Mouse (Mus musculus): ENCODE measurements around the gene Zfp692. TPM values are rescaled to one million over a fixed set of nuclear protein-coding genes. Genes with fewer than 3 reads are reported as not detected.
"Not testable (repeated sequence)": the region's sequence is repeated elsewhere in the genome, so short reads cannot be mapped to it uniquely, and the experiment has no call there.

The Zfp692 gene
- polyA plus RNA-seq, 1 experiment from 2014 or later = 15.2 TPM

DNA sequence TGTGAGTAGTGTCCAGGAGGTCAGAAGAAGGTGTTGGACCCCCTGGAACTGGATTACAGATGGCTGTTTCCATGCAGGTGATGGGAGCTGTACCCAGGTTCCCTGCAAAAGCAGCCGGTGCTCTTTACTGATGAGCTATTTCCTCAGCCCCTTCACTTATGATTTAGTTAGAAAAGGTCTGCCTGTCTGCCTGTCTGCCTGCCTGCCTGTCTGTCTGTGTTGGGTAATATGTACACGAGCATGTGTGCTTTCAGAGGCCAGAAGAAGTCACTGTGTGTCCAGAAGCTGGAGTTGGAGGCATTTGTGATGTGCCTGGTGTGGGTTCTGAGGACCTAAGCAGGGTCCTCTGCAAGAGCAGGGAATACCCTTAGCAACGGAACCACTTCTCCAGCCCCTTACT, 46.8 kb downstream of the Zfp692 start:
- ATAC-seq (ENCODE audit: insufficient read depth) (no peak), DNase-seq (no peak)
- Histone ChIP-seq H3K9ac (no peak overlapping the region), H3K4me2 (no peak overlapping the region), H3K4me1 (ENCODE audit: insufficient read depth) (no peaks in the 10 kb centered on the region), H3K36me3 (ENCODE audit: insufficient read depth) (no peaks in the 10 kb centered on the region), H3K9me3 (ENCODE audit: low read depth, low read length) (no peaks in the 10 kb centered on the region), H3K27ac (ENCODE audit: low read depth) (no peak overlapping the region), H3K4me3 (ENCODE audit: low read depth, low read length) (no peak overlapping the region), H3K27me3 (ENCODE audit: insufficient read depth, low read length) (no peaks in the 10 kb centered on the region)
- TF ChIP-seq CTCF (IDR thresholded peaks at IDR 0.05; ENCODE audit: low read depth) = no peak
- WGBS = 40% methylated on average over 3 of the region's 3 CpGs

DNA sequence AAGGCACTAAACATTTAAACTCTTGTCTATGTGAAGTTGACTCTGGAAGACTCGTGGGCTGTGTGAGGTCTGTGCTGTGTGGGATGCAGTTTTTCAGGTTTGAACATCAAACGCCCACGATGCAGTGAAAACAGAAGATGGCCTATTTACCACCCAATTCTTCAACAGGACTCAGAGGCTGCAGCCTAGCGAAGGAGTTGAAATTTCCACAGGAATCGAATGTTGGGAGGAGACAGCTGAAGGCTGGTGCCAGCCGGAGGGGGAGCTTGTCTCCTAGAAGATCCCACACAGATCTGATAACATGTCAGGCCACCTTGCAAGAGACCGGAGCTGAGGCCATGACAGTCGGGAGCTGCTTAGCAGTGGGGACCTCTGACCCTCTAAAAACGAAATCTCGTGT, 47.6 kb downstream of the Zfp692 start:
- H3K4me3 ChIP-seq (ENCODE audit: low read depth, low read length) = no peak overlapping the region
- no peaks in the 10 kb centered on the region for H3K9me3 ChIP-seq (ENCODE audit: low read depth, low read length)
- no peaks in the 10 kb centered on the region for H3K36me3 ChIP-seq (ENCODE audit: insufficient read depth)
- H3K4me1 ChIP-seq (ENCODE audit: insufficient read depth) = no peaks in the 10 kb centered on the region
- no peak overlapping the region for H3K4me2 ChIP-seq
- no peaks in the 10 kb centered on the region for H3K27me3 ChIP-seq (ENCODE audit: insufficient read depth, low read length)
- ATAC-seq (ENCODE audit: insufficient read depth) = no peak
- no peak overlapping the region for H3K9ac ChIP-seq
- TF ChIP-seq CTCF (IDR thresholded peaks at IDR 0.05; ENCODE audit: low read depth) = no peak
- DNase-seq = no peak
- no peak overlapping the region for H3K27ac ChIP-seq (ENCODE audit: low read depth)
- 34% methylated on average over 10 of the region's 10 CpGs for WGBS

DNA sequence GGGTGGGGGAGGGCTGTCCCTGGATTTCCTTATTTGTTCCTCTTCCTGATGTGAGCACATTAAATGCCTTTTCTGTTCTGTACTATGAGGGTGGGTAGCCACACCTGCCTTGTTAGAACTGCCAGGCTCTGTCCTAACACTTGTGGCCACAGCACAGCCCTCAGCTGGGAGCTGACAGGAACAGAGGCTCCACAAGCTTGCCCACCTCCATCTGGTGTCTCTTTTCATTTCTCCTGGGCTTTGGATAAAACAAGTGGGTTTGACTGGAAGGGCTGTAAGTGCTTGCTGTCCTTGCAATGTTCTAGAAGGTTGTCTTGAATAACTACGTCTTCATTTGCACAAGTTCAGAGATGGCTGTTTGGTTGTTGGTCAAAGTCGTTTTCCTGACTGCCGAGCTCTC, 48.1 kb downstream of the Zfp692 start:
- no peak overlapping the region for H3K27ac ChIP-seq (ENCODE audit: low read depth)
- no peak for DNase-seq
- no peak for ATAC-seq (ENCODE audit: insufficient read depth)

DNA sequence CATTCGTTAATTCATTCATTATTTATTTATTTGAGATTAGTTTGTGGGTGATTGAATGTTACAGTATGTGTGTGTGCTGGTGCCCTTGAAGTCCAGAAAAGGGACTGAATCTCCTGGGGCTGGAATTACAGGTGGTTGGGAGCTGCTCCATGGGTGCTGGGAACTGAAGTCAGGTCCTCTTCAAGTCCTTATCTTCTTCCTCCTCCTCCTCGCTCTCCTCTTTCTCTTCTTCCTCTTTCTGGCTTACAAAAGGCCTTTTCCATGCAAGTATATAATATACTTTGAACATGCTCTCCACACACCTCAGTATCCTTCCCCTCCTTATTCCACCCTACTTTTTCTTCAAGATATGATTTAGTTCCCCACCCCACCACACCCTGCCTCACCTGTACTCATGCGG, 50.2 kb downstream of the Zfp692 start:
- Histone ChIP-seq H3K4me3 (ENCODE audit: low read depth, low read length) (no peak overlapping the region), H3K27ac (ENCODE audit: low read depth) (no peak overlapping the region), H3K9ac (no peak overlapping the region), H3K27me3 (ENCODE audit: insufficient read depth, low read length) (no peaks in the 10 kb centered on the region), H3K4me2 (no peak overlapping the region), H3K9me3 (ENCODE audit: low read depth, low read length) (no peaks in the 10 kb centered on the region), H3K36me3 (ENCODE audit: insufficient read depth) (no peaks in the 10 kb centered on the region), H3K4me1 (ENCODE audit: insufficient read depth) (no peaks in the 10 kb centered on the region)
- ATAC-seq (ENCODE audit: insufficient read depth) (no peak), DNase-seq (no peak)
- WGBS = 88% methylated on average over 3 of the region's 3 CpGs
- no peak for TF ChIP-seq CTCF (IDR thresholded peaks at IDR 0.05; ENCODE audit: low read depth)

More for the DNA sequence above, 48.1 kb downstream of the Zfp692 start:
- Histone ChIP-seq H3K4me1 (ENCODE audit: insufficient read depth) (no peaks in the 10 kb centered on the region), H3K4me2 (no peak overlapping the region), H3K27me3 (ENCODE audit: insufficient read depth, low read length) (no peaks in the 10 kb centered on the region), H3K9ac (no peak overlapping the region), H3K9me3 (ENCODE audit: low read depth, low read length) (no peaks in the 10 kb centered on the region), H3K36me3 (ENCODE audit: insufficient read depth) (no peaks in the 10 kb centered on the region), H3K4me3 (ENCODE audit: low read depth, low read length) (no peak overlapping the region)
- 64% methylated on average over 3 of the region's 3 CpGs for WGBS
- TF ChIP-seq CTCF (IDR thresholded peaks at IDR 0.05; ENCODE audit: low read depth) = no peak

DNA sequence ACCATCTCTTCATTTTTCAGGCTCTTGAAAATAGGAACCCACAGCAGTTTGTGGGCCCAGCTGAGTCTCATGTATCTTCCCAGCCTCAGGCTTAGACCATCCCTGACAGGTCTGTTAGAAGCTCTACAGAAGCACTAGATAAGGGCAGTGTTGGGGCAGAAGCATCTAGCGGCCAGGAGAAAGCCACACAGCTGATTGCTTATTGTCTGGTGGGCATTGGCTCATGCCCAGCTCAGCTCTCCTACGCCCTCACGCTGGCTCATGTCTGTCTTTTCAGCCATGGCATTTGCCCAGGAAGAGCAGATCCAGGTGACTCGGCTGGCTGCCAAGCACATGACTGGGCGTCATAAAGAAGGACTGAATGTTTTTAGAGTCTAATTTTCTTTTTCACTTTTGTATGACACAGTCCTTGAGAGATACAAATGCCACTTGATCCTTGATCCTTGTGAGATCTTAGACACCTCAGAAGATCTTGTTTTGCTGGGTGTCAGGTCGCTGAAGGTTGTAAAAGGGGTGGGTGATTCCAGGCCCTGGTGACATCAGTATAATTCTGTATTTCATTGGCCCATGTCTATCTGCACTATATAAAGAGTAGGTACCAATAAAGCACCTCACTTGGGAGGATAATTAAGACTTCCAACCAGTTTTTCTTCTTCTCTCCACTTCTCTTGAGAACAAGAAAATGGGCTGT, 51.1 kb downstream of the Zfp692 start:
- no peak for ATAC-seq (ENCODE audit: insufficient read depth)
- 75% methylated on average over 6 of the region's 6 CpGs for WGBS
- no peak for TF ChIP-seq CTCF (IDR thresholded peaks at IDR 0.05; ENCODE audit: low read depth)

DNA sequence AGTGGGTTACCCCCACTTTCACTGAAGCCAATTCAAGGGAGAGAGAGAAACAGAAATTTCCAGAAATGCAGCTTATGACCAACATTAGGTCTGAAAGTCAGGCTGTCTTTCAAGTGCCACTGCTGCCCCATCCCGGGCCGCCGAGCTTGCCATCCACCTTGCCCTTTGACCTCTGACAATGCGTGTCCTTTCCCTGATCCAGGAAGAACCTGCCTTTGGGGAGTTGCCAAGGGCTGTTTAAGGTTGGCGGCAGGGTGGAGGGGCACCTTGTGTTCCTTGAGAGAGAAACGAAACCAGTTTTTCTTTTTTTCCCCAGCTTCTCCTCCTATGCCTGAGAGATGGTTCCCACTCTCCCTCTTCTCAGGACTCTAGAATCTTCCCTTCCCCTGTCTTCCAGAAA, 55.7 kb downstream of the Zfp692 start:
- not testable (repeated sequence) for H3K27me3 ChIP-seq (ENCODE audit: insufficient read depth, low read length); H3K9me3 ChIP-seq (ENCODE audit: low read depth, low read length)
- WGBS = no CpG with 5 or more reads among the region's 6 CpGs

More for the DNA sequence above, 51.1 kb downstream of the Zfp692 start:
- no peak overlapping the region for H3K4me3 ChIP-seq (ENCODE audit: low read depth, low read length)
- H3K27ac ChIP-seq (ENCODE audit: low read depth) = no peak overlapping the region
- no peaks in the 10 kb centered on the region for H3K4me1 ChIP-seq (ENCODE audit: insufficient read depth)
- H3K9ac ChIP-seq = no peak overlapping the region
- H3K36me3 ChIP-seq (ENCODE audit: insufficient read depth) = no peaks in the 10 kb centered on the region
- no peaks in the 10 kb centered on the region for H3K9me3 ChIP-seq (ENCODE audit: low read depth, low read length)
- H3K4me2 ChIP-seq = no peak overlapping the region
- no peaks in the 10 kb centered on the region for H3K27me3 ChIP-seq (ENCODE audit: insufficient read depth, low read length)
- no peak for DNase-seq

More for the DNA sequence above, 55.7 kb downstream of the Zfp692 start:
- H3K9ac ChIP-seq; H3K27ac ChIP-seq (ENCODE audit: low read depth); ATAC-seq (ENCODE audit: insufficient read depth); DNase-seq; H3K4me1 ChIP-seq (ENCODE audit: insufficient read depth); H3K36me3 ChIP-seq (ENCODE audit: insufficient read depth); H3K4me3 ChIP-seq (ENCODE audit: low read depth, low read length); H3K4me2 ChIP-seq: not testable (repeated sequence)

Other genes with a start within 250 kb of the Zfp692 start
- gene Gm12248, start 213.9 kb upstream of the Zfp692 start, polyA plus RNA-seq (2014; fragmentation: Nextera tagmentation; extraction: Ambion mirVana) = not detected in 2 replicates
- gene Cnot8, start 202.9 kb upstream of the Zfp692 start, polyA plus RNA-seq (2014; fragmentation: Nextera tagmentation; extraction: Ambion mirVana) = 82.3 and 86.8 TPM in 2 replicates
- 26.9 and 27.6 TPM in 2 replicates for gene Gemin5, start 138.5 kb upstream of the Zfp692 start, polyA plus RNA-seq (2014; fragmentation: Nextera tagmentation; extraction: Ambion mirVana)
- 115 and 128 TPM in 2 replicates for gene Mrpl22, start 135.4 kb upstream of the Zfp692 start, polyA plus RNA-seq (2014; fragmentation: Nextera tagmentation; extraction: Ambion mirVana)
- 3.7 and 4.3 TPM in 2 replicates for gene Igtp, start 107.5 kb upstream of the Zfp692 start, polyA plus RNA-seq (2014; fragmentation: Nextera tagmentation; extraction: Ambion mirVana)
- 1.8 and 1.9 TPM in 2 replicates for gene Irgm2, start 107.5 kb upstream of the Zfp692 start, polyA plus RNA-seq (2014; fragmentation: Nextera tagmentation; extraction: Ambion mirVana)
- gene 4930438A08Rik, start 32.3 kb upstream of the Zfp692 start, polyA plus RNA-seq (2014; fragmentation: Nextera tagmentation; extraction: Ambion mirVana) = not detected in 2 replicates
- 31.3 and 39.1 TPM in 2 replicates for gene Zfp672, start 23.3 kb downstream of the Zfp692 start, polyA plus RNA-seq (2014; fragmentation: Nextera tagmentation; extraction: Ambion mirVana)
- gene Sh3bp5l, start 23.7 kb downstream of the Zfp692 start, polyA plus RNA-seq (2014; fragmentation: Nextera tagmentation; extraction: Ambion mirVana) = 26.3 and 26.4 TPM in 2 replicates
- gene Lypd8, start 72.0 kb downstream of the Zfp692 start, polyA plus RNA-seq (2014; fragmentation: Nextera tagmentation; extraction: Ambion mirVana) = not detected in 2 replicates
- not detected in 2 replicates for gene 1810065E05Rik, start 114.0 kb downstream of the Zfp692 start, polyA plus RNA-seq (2014; fragmentation: Nextera tagmentation; extraction: Ambion mirVana)
- gene Gm12253, start 125.5 kb downstream of the Zfp692 start, polyA plus RNA-seq (2014; fragmentation: Nextera tagmentation; extraction: Ambion mirVana) = not detected in 2 replicates
- gene Lypd9, start 145.9 kb downstream of the Zfp692 start, polyA plus RNA-seq (2014; fragmentation: Nextera tagmentation; extraction: Ambion mirVana) = not detected in 2 replicates
- not detected in 2 replicates for gene Olfr30, start 155.2 kb downstream of the Zfp692 start, polyA plus RNA-seq (2014; fragmentation: Nextera tagmentation; extraction: Ambion mirVana)
- not detected in 2 replicates for gene Olfr332, start 185.5 kb downstream of the Zfp692 start, polyA plus RNA-seq (2014; fragmentation: Nextera tagmentation; extraction: Ambion mirVana)
- not detected in 2 replicates for gene Olfr331, start 195.5 kb downstream of the Zfp692 start, polyA plus RNA-seq (2014; fragmentation: Nextera tagmentation; extraction: Ambion mirVana)
- not detected in 2 replicates for gene Olfr330, start 227.8 kb downstream of the Zfp692 start, polyA plus RNA-seq (2014; fragmentation: Nextera tagmentation; extraction: Ambion mirVana)
- not detected in 2 replicates for gene Olfr329-ps, start 239.4 kb downstream of the Zfp692 start, polyA plus RNA-seq (2014; fragmentation: Nextera tagmentation; extraction: Ambion mirVana)
- gene Olfr328, start 248.6 kb downstream of the Zfp692 start, polyA plus RNA-seq (2014; fragmentation: Nextera tagmentation; extraction: Ambion mirVana) = 0.07 and 0.08 TPM in 2 replicates